Mouse (Mus musculus): Measurements from ENCODE around the gene Cap1. TPM values are rescaled to one million over a fixed set of nuclear protein-coding genes. Genes with fewer than 3 reads are reported as not detected.

The Cap1 gene
- polyA plus RNA-seq, 1 experiment from 2014 or later, result 77.5 TPM

DNA sequence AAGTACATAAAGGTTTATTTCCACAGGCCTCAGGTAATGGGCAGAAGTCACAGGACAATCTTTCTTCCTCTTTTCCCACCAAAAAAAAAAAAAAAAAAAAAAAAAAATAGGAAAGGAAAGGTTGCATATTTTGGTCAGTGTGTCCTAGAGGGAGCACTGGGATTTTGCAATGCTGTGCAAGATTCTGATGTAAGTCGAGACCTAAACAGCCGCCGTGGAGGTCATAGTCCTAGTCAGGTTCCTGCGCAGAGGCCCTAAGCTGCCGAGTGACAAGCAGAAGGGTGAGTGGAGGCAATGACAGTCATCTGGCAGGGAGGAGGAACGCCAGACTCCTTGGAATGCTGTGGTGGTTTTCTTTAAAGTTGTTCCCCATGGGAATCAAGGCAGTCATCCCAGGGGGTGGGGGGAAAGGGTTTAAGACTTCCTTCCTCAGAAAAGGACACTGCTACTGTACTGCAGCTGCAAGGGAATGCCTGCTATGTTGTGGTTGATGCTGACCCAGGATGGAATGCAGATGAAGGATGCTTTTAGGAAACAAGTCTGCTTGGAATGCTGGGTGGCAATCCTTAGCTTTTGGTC lies 26.7 kb downstream of the Cap1 start:
- 78% methylated on average over 6 of the region's 6 CpGs for WGBS
- Histone ChIP-seq H3K27me3 (replicated peaks; ENCODE audit: control insufficient read depth, insufficient read depth, low read length) (no peaks in the 10 kb centered on the region), H3K4me1 (replicated peaks; ENCODE audit: control insufficient read depth, insufficient read depth, low read length) (no peaks in the 10 kb centered on the region), H3K4me3 (replicated peaks; ENCODE audit: low read length) (no peak overlapping the region), H3K9me3 (ENCODE audit: control insufficient read depth, low read length) (no peaks in the 10 kb centered on the region), H3K36me3 (ENCODE audit: control insufficient read depth, insufficient read depth) (peaks cover 43% of the 10 kb centered on the region), H3K9ac (replicated peaks; ENCODE audit: low read depth, low read length) (no peak overlapping the region), H3K4me2 (ENCODE audit: low read length) (no peak overlapping the region), H3K27ac (ENCODE audit: low read length) (no peak overlapping the region)
- no peak for ATAC-seq

DNA sequence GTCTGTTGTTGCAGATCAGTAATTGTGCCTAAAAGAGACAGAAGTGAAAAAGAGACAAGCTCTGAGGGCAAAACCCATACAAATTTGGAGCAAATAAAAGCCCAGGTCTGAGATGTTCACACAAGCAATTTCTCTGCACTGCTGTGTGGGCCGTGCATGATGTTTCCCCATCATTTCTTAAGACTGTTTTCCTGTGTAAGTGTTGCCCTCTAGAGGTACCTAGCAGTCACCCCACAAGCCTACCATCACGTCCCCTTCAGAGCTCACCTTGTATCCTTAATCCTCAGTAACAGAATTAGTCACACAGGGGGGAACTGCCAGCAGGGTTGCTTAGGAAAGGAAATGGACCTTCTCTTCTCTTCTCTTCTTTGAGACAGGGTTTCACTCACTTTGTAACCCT lies 27.9 kb downstream of the Cap1 start:
- no peak for ATAC-seq
- 40% methylated on average over 2 of the region's 2 CpGs for WGBS
- Histone ChIP-seq H3K4me3 (replicated peaks; ENCODE audit: low read length) (no peak overlapping the region), H3K4me1 (replicated peaks; ENCODE audit: control insufficient read depth, insufficient read depth, low read length) (no peaks in the 10 kb centered on the region), H3K27me3 (replicated peaks; ENCODE audit: control insufficient read depth, insufficient read depth, low read length) (no peaks in the 10 kb centered on the region), H3K36me3 (ENCODE audit: control insufficient read depth, insufficient read depth) (peaks cover 42% of the 10 kb centered on the region), H3K4me2 (ENCODE audit: low read length) (no peak overlapping the region), H3K27ac (ENCODE audit: low read length) (no peak overlapping the region), H3K9me3 (ENCODE audit: control insufficient read depth, low read length) (no peaks in the 10 kb centered on the region), H3K9ac (replicated peaks; ENCODE audit: low read depth, low read length) (no peak overlapping the region)

GRCm38 (mm10) chr4:122854770-122855169 lies 31.1 kb downstream of the Cap1 start:
- H3K4me3 ChIP-seq (replicated peaks; ENCODE audit: low read length), result no peak overlapping the region
- no peaks in the 10 kb centered on the region for H3K9me3 ChIP-seq (ENCODE audit: control insufficient read depth, low read length)
- H3K27me3 ChIP-seq (replicated peaks; ENCODE audit: control insufficient read depth, insufficient read depth, low read length), result no peaks in the 10 kb centered on the region
- no peaks in the 10 kb centered on the region for H3K4me1 ChIP-seq (replicated peaks; ENCODE audit: control insufficient read depth, insufficient read depth, low read length)
- H3K27ac ChIP-seq (ENCODE audit: low read length), result no peak overlapping the region
- H3K36me3 ChIP-seq (ENCODE audit: control insufficient read depth, insufficient read depth), result peaks cover 34% of the 10 kb centered on the region
- no peak for ATAC-seq
- WGBS, result 90% methylated on average over 4 of the region's 4 CpGs
- H3K9ac ChIP-seq (replicated peaks; ENCODE audit: low read depth, low read length), result no peak overlapping the region
- H3K4me2 ChIP-seq (ENCODE audit: low read length), result no peak overlapping the region

- no peak overlapping the region for H3K9ac ChIP-seq (replicated peaks; ENCODE audit: low read depth, low read length)
Measured at GRCm38 (mm10) chr4:122853691-122854090, 32.2 kb downstream of the Cap1 start.

GRCm38 (mm10) chr4:122851535-122851934 lies 34.3 kb downstream of the Cap1 start:
- H3K4me3 ChIP-seq (replicated peaks; ENCODE audit: low read length), result no peak overlapping the region
- ATAC-seq, result no peak
- peaks cover 30% of the 10 kb centered on the region for H3K36me3 ChIP-seq (ENCODE audit: control insufficient read depth, insufficient read depth)
- no peaks in the 10 kb centered on the region for H3K4me1 ChIP-seq (replicated peaks; ENCODE audit: control insufficient read depth, insufficient read depth, low read length)
- H3K4me2 ChIP-seq (ENCODE audit: low read length), result no peak overlapping the region
- H3K9ac ChIP-seq (replicated peaks; ENCODE audit: low read depth, low read length), result no peak overlapping the region
- H3K27me3 ChIP-seq (replicated peaks; ENCODE audit: control insufficient read depth, insufficient read depth, low read length), result no peaks in the 10 kb centered on the region
- no peak overlapping the region for H3K27ac ChIP-seq (ENCODE audit: low read length)
- no peaks in the 10 kb centered on the region for H3K9me3 ChIP-seq (ENCODE audit: control insufficient read depth, low read length)

More at GRCm38 (mm10) chr4:122853691-122854090, 32.2 kb downstream of the Cap1 start:
- no peaks in the 10 kb centered on the region for H3K27me3 ChIP-seq (replicated peaks; ENCODE audit: control insufficient read depth, insufficient read depth, low read length)
- WGBS, result 68% methylated on average over 2 of the region's 2 CpGs
- no peaks in the 10 kb centered on the region for H3K4me1 ChIP-seq (replicated peaks; ENCODE audit: control insufficient read depth, insufficient read depth, low read length)
- no peak overlapping the region for H3K4me2 ChIP-seq (ENCODE audit: low read length)
- H3K9me3 ChIP-seq (ENCODE audit: control insufficient read depth, low read length), result no peaks in the 10 kb centered on the region
- peaks cover 40% of the 10 kb centered on the region for H3K36me3 ChIP-seq (ENCODE audit: control insufficient read depth, insufficient read depth)
- no peak for ATAC-seq
- H3K4me3 ChIP-seq (replicated peaks; ENCODE audit: low read length), result no peak overlapping the region
- no peak overlapping the region for H3K27ac ChIP-seq (ENCODE audit: low read length)

GRCm38 (mm10) chr4:122848150-122848621 lies 37.7 kb downstream of the Cap1 start:
- peaks cover 20% of the 10 kb centered on the region for H3K36me3 ChIP-seq (ENCODE audit: control insufficient read depth, insufficient read depth)
- no peak for ATAC-seq
- 73% methylated on average over 13 of the region's 13 CpGs for WGBS

DNA sequence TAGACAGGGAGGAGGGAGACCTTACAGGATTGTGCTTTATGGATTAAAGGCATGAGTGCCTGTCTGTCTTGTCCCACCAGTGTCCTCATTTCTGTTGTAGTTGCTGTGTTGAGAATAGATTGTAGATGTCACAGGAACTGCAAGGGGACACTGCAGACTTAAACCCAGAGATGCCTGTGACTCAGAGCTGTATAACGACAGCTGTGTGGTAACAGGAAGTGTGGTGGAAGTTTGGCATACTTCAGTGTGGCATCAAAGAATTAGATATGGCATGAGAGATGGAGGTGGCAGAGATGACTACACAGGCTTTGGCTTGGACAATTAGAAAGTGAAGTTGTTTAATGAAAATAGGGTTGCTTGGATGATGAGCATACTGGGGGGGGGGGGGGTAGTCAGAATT lies 47.4 kb downstream of the Cap1 start:
- Histone ChIP-seq H3K27me3 (replicated peaks; ENCODE audit: control insufficient read depth, insufficient read depth, low read length) (no peaks in the 10 kb centered on the region), H3K9ac (replicated peaks; ENCODE audit: low read depth, low read length) (no peak overlapping the region), H3K4me3 (replicated peaks; ENCODE audit: low read length) (no peak overlapping the region), H3K9me3 (ENCODE audit: control insufficient read depth, low read length) (no peaks in the 10 kb centered on the region), H3K36me3 (ENCODE audit: control insufficient read depth, insufficient read depth) (0 out of 2 replicates have a peak, but pooled peaks cover 2% of the 10 kb centered on the region), H3K27ac (ENCODE audit: low read length) (no peak overlapping the region), H3K4me1 (replicated peaks; ENCODE audit: control insufficient read depth, insufficient read depth, low read length) (peaks cover 14% of the 10 kb centered on the region), H3K4me2 (ENCODE audit: low read length) (no peak overlapping the region)
- WGBS, result 89% methylated on average over 1 of the region's 1 CpGs
- ATAC-seq, result no peak

More at GRCm38 (mm10) chr4:122848150-122848621, 37.7 kb downstream of the Cap1 start:
- Histone ChIP-seq H3K4me1 (replicated peaks; ENCODE audit: control insufficient read depth, insufficient read depth, low read length) (no peaks in the 10 kb centered on the region), H3K9ac (replicated peaks; ENCODE audit: low read depth, low read length) (no peak overlapping the region), H3K4me2 (ENCODE audit: low read length) (no peak overlapping the region), H3K9me3 (ENCODE audit: control insufficient read depth, low read length) (no peaks in the 10 kb centered on the region), H3K27me3 (replicated peaks; ENCODE audit: control insufficient read depth, insufficient read depth, low read length) (no peaks in the 10 kb centered on the region), H3K4me3 (replicated peaks; ENCODE audit: low read length) (no peak overlapping the region), H3K27ac (ENCODE audit: low read length) (no peak overlapping the region)

DNA sequence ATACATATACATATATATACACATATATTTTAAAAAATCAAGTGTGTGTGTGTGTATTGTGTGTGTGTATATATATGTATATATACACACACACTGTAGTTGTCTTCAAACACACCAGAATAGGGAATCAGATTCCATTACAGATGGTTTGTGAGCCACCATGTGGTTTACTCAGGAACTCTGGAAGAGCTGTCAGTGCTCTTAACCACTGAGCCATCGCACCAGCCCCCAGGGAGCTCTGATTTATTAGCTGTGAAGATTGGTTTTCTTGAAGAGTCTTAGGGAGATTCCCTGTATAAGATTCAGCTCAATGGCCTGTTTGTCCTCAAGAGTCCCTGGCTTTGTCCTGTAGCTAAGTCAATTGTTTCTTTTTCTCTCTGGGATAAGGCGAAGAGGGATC lies 47.9 kb downstream of the Cap1 start:
- WGBS, result 81% methylated on average over 2 of the region's 2 CpGs

DNA sequence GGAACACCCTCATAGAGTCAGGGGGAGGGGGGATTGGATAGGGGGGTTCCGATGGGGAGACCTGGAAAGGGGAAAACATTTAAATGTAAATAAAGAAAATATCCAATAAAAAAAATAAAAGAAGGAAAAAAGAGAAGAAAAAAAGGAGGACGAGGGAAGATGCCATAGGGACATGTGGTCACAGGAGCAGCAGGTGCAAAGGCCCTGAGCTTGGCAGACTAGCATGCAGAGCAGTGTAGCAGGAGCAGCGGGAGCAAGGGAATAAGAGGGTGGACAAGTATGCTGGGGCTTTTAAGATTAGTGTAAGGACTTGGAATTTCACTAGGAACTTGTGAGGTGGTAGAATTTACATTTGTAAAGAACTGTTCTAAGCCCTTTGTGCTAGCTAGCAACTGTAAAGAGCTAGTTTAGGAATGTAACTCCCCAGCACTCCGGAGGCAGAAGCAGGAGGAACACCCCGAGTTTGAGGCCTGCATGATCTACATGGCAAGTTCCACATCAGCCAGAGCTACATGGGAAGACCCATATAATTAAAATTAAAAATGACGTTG lies 48.6 kb downstream of the Cap1 start:
- 0 out of 2 replicates have a peak, but pooled peaks cover 2% of the 10 kb centered on the region for H3K36me3 ChIP-seq (ENCODE audit: control insufficient read depth, insufficient read depth)
- no peaks in the 10 kb centered on the region for H3K27me3 ChIP-seq (replicated peaks; ENCODE audit: control insufficient read depth, insufficient read depth, low read length)
- H3K27ac ChIP-seq (ENCODE audit: low read length), result no peak overlapping the region
- peaks cover 14% of the 10 kb centered on the region for H3K4me1 ChIP-seq (replicated peaks; ENCODE audit: control insufficient read depth, insufficient read depth, low read length)
- no peak for ATAC-seq
- H3K4me2 ChIP-seq (ENCODE audit: low read length), result no peak overlapping the region; the same call in 1 of the 2 replicates
- WGBS, result 59% methylated on average over 6 of the region's 6 CpGs
- no peak overlapping the region for H3K4me3 ChIP-seq (replicated peaks; ENCODE audit: low read length)
- no peak overlapping the region for H3K9ac ChIP-seq (replicated peaks; ENCODE audit: low read depth, low read length)
- H3K9me3 ChIP-seq (ENCODE audit: control insufficient read depth, low read length), result no peaks in the 10 kb centered on the region

More for the DNA sequence above, 47.9 kb downstream of the Cap1 start:
- no peaks in the 10 kb centered on the region for H3K27me3 ChIP-seq (replicated peaks; ENCODE audit: control insufficient read depth, insufficient read depth, low read length)
- no peak overlapping the region for H3K9ac ChIP-seq (replicated peaks; ENCODE audit: low read depth, low read length)
- H3K27ac ChIP-seq (ENCODE audit: low read length), result no peak overlapping the region
- no peak overlapping the region for H3K4me2 ChIP-seq (ENCODE audit: low read length)
- H3K36me3 ChIP-seq (ENCODE audit: control insufficient read depth, insufficient read depth), result 0 out of 2 replicates have a peak, but pooled peaks cover 2% of the 10 kb centered on the region
- H3K4me3 ChIP-seq (replicated peaks; ENCODE audit: low read length), result no peak overlapping the region
- no peak for ATAC-seq
- H3K9me3 ChIP-seq (ENCODE audit: control insufficient read depth, low read length), result no peaks in the 10 kb centered on the region
- H3K4me1 ChIP-seq (replicated peaks; ENCODE audit: control insufficient read depth, insufficient read depth, low read length), result peaks cover 14% of the 10 kb centered on the region
